Mouse (Mus musculus) bone marrow macrophage, adult 2 months (primary cell): Measurements from ENCODE around the gene Cenpp. TPM values are rescaled to one million over a fixed set of nuclear protein-coding genes. Genes with fewer than 3 reads are reported as not detected.

Source experiments
- H3K27ac ChIP-seq: 2 replicates; pipeline ENCODE4 v1.5.1; 2012; ENCODE audit warnings: low read depth, low read length; ENCODE audit not compliant: insufficient read depth
- H3K4me1 ChIP-seq: 2 replicates; pipeline ENCODE4 v1.6.1; 2012; ENCODE audit warnings: low read length; ENCODE audit not compliant: control insufficient read depth, insufficient read depth
- H3K4me3 ChIP-seq: 2 replicates; pipeline ENCODE4 v1.5.1; 2012; ENCODE audit warnings: mild to moderate bottlenecking, low read length, moderate library complexity; ENCODE audit not compliant: insufficient read depth
- CTCF ChIP-seq: IDR thresholded peaks from 2 replicates; pipeline ENCODE4 v1.5.1; 2012; ENCODE audit warnings: low read depth, mild to moderate bottlenecking, low read length, moderate library complexity
- POLR2A ChIP-seq: IDR thresholded peaks from 2 replicates; pipeline ENCODE4 v1.6.1; 2012; ENCODE audit warnings: mild to moderate bottlenecking, low read depth, low read length, borderline replicate concordance
- polyA plus RNA-seq: library from polyadenylated mRNA; stranded (reverse); fragments of >200 nt; gene quantifications from 2 replicates; pipeline ENCODE4 v1.2.4, GENCODE M21; 2012; ENCODE audit not compliant: missing spikeins, insufficient read depth, insufficient read length

The Cenpp gene
- polyA plus RNA-seq, 1 experiment = 6.9 TPM

DNA sequence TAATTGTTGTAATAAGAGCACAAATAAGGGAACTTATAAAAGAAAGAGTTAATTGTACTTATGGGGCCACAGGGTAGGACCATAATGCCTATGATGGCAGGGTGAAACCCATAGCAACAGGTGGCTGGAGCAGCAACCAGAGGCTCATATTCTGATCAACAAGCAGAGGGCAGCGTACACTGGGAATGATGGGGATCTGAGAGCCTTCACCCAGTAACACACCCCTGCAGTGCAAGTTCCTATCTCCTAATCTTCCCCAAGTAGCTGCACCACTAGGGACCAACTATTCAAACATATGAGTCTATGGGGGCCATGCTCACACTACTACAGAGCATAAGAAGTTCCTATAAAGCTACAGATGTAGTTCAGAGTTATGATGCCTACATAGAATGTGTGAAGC, 88.2 kb downstream of the Cenpp start:
- TF ChIP-seq CTCF = no peak
- TF ChIP-seq POLR2A = no peak
- no peak overlapping the region for H3K27ac ChIP-seq
- H3K4me1 ChIP-seq = no peaks in the 10 kb centered on the region
- H3K4me3 ChIP-seq = no peak overlapping the region

DNA sequence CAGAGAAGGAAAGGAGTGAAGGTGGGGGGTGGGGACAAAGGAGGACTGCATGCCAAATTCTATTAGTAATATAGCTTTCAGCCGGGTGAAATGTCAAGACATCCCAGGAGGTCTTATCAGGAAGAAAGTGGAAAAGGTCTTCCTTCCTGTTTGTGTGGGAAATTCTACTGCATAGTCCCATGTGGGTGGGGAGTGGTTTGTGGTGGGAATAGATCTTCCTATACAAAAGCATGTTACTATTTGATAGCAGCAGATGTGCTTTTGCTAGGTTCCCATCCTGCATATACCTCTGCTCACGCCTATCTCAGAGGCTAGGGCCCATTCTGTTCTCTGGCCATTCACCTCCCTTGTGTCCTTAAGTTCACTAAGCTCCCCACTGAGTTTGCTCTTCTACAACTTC, 91.7 kb downstream of the Cenpp start:
- no peak overlapping the region for H3K4me3 ChIP-seq
- H3K27ac ChIP-seq = no peak overlapping the region
- TF ChIP-seq POLR2A = no peak
- TF ChIP-seq CTCF = no peak

DNA sequence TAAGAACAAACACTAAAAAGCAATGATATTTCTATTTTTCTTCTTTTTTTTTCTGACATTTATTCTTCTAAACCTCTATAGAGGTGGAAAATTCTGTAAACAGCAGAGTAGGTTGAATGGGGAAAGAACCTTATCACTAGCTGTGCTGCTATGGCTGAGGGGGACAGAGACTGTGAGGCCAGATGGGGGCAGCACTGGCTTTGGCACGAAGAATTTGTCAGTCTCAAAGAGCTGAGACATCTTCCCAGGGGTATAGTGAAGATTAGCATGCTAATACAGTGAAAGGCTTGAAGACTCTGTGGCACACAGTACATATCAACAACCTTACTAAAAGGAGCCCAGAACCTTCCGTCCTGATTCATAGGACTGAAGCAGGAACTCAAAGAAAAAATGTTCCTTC, 93.4 kb downstream of the Cenpp start:
- Histone ChIP-seq H3K27ac (no peak overlapping the region), H3K4me3 (no peak overlapping the region), H3K4me1 (peaks cover 4% of the 10 kb centered on the region)
- TF ChIP-seq POLR2A (no peak), CTCF (no peak)

More for the DNA sequence above, 91.7 kb downstream of the Cenpp start:
- peaks cover 4% of the 10 kb centered on the region for H3K4me1 ChIP-seq

DNA sequence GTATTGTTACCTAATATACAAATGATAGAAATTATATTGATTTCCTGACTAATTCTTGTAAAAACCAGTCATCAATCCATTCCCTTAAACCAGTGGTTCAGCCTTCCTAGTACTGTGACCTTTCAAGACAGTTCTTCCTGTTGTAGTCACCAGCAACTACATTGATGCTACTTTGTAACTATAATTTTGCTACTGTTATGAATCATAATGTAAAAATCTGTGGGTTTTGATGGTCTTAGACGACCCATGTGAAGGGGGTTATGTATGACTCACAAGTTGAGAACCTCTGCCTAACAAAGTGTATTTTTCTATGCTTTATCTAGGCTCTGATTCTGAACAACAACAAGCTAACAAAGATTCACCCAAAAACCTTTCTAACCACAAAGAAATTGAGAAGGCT, 95.7 kb downstream of the Cenpp start:
- Histone ChIP-seq H3K27ac (no peak overlapping the region), H3K4me1 (peaks cover 6% of the 10 kb centered on the region), H3K4me3 (no peak overlapping the region)
- no peak for TF ChIP-seq POLR2A

DNA sequence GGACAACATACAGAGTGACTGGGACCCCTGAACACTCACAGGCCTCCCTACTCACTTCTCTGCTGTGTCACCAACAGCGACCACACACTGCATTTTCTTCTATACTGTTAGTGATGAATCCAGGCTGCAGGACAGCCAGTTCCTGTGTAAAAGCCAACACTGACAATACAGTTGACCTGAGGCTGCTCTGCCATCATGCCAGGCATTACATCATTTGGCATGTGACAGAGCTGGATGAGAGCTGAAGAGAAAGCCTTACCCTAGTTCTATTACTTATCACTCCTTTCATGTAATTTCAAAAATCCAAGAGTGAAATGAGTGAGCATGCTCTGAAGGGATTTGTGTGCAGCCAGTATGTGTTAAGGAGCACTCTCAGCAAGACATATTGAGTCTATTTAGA, 96.4 kb downstream of the Cenpp start:
- H3K27ac ChIP-seq = no peak overlapping the region
- no peak overlapping the region for H3K4me3 ChIP-seq
- TF ChIP-seq CTCF = no peak
- no peak for TF ChIP-seq POLR2A
- H3K4me1 ChIP-seq = peaks cover 6% of the 10 kb centered on the region

DNA sequence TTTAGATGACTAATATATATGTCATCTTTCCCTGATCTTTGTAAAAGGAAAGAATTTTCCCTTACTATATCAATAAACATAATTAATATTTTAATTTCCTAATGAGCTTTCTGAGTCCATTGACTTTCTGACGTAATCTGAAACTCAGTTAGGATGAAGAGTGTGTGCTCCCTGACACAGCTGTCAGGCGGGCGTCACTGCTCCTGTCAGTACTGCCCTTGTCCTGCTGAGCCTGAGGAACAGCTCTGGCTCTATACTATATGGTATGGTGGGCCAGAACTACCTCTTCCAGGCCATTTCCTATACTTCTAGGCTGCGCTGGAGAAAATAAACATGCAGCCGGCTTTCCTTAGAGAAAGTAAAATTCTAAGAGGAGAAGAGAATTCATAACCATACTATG, 98.1 kb downstream of the Cenpp start:
- TF ChIP-seq POLR2A (no peak), CTCF (no peak)
- Histone ChIP-seq H3K4me3 (no peak overlapping the region), H3K27ac (no peak overlapping the region), H3K4me1 (peaks cover 6% of the 10 kb centered on the region)

DNA sequence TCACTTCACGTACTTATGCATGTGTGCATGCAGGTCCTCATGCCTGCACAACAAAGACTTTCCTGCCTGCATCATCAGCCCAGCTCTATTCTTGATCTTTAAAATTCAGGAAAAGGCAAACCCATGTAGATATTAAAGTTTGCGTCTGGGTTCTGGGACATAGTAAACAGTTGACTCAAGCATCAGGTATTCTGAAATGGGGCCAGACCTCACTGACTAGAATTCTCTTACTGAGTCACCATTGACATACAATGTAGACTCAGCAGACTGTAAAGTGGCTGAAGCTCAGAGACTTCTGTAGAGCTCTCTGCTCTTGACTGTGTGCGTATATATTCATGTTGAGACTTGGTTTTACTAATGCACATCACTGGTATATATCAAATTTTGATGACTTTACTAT, 103.0 kb downstream of the Cenpp start:
- Histone ChIP-seq H3K4me1 (peaks cover 6% of the 10 kb centered on the region), H3K4me3 (no peak overlapping the region)

DNA sequence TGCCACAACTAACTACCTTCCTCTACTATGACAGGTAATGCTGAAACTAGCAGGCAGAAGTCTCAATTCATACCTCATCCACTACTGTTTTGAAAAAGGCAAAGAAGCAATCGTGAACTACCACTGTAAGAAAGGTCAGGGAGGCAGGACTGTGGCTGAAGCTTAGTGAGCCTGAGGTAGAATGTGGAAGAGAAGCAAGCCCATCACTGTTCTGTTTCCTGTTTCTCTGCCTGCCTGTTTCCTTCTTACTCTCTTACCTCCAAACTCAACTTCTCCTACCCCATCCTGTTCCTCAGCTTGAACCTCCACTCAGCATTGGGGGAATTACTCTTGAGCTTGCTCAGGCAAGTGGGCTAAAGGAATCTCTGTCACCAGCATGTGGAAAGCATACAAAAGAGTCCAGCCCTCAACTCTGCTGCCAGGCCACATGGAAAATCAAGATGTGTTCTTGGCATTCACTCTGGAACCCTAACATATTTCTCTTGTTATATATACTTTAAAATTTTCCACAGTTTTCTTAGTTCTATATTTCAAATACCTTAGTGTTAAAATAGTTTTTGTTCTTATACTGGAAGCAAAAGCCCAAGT, 104.9 kb downstream of the Cenpp start:
- H3K4me3 ChIP-seq = no peak overlapping the region
- peaks cover 6% of the 10 kb centered on the region for H3K4me1 ChIP-seq
- H3K27ac ChIP-seq = no peak overlapping the region
- TF ChIP-seq CTCF (no peak), POLR2A (no peak)

More for the DNA sequence above, 103.0 kb downstream of the Cenpp start:
- no peak for TF ChIP-seq POLR2A
- TF ChIP-seq CTCF = no peak
- no peak overlapping the region for H3K27ac ChIP-seq

DNA sequence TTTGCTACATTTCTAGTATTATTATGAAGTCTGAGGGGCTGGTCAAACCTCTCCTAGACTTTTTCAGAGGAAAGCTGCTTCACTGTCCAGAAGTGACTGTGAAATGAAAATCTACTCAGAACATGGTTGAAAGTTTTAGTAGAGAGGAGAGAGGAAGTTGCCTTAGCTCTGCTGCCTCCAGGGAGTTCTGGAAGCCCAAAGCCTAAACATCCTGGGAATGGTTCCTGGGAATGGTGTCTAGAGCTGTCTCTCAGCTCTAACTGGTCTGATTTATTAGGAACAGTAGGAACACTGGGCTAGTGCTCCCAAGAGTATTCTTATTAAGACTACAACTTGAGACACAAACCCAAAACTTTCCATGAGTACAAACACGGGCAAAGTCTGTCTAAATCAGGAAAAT, 106.1 kb downstream of the Cenpp start:
- Histone ChIP-seq H3K27ac (no peak overlapping the region), H3K4me3 (no peak overlapping the region), H3K4me1 (peaks cover 4% of the 10 kb centered on the region)
- TF ChIP-seq CTCF = no peak
- no peak for TF ChIP-seq POLR2A

DNA sequence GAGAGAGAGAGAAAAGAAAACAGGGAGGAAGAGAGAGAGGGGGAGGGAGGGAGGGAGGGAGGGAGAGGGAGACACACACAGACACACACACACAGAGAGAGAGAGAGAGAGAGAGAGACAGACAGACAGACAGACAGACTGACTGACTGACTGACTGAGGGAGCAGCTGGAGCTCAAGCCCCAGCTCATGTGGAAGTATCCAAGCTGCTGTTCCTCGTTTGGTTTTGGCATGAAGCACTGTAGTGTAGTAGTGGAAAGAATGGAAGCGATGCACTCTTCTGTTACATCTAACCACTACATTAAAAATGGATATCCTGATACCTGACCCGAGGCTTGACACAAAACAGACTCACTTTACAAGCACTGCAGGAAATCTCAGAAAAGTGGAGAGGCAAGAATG, 106.9 kb downstream of the Cenpp start:
- no peak overlapping the region for H3K4me3 ChIP-seq
- TF ChIP-seq CTCF (no peak), POLR2A (no peak)
- H3K27ac ChIP-seq = no peak overlapping the region
- peaks cover 4% of the 10 kb centered on the region for H3K4me1 ChIP-seq

DNA sequence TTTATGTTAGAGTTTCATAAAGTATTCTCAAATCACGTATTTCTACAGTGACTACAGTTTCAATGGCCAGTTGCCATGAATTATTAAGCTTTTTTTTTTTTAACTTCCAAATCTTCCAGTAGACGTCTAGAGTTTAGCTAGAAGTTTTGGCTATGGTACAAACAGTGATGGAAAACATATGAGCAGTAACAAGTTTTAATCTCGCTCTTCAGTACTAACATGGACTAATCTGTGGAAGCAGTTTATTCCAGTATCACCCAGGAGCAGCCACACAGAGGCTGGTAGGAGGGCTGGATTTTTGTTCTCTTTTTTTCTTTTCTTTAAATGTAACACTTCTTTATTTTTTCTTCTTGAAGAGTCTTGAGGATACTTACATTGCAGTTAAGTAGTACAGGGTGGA, 108.3 kb downstream of the Cenpp start, which contains the start of gene Aspn:
Aspn (plus strand) TSS at position 165 of the 400 bp plus-strand sequence.
- no peak for TF ChIP-seq POLR2A
- no peak for TF ChIP-seq CTCF
- Histone ChIP-seq H3K27ac (no peak within 1 kb of the TSS), H3K4me1 (peaks cover 4% of the 10 kb centered on the region), H3K4me3 (no peak within 1 kb of the TSS)
